Mouse (Mus musculus) hindbrain, embryonic 14.5 days (tissue): ENCODE measurements at regions not wholly inside any gene's neighbourhood (a gene's known extent, or its start where the extent isn't known, plus 50 kb on each side); places are given as distances from the start of the nearest gene placed in this dataset.

Experiments used
- ATAC-seq: fragments of 200-750 bp; cut with Nextera tagmentation; 2 replicates; pipeline ENCODE4 v1.8.0; 2017; ENCODE audit warnings: moderate number of reproducible peaks, mild to moderate bottlenecking, moderate TSS enrichment, moderate library complexity; ENCODE audit not compliant: low FRiP score
- DNase-seq: peaks from one replicate; pipeline ENCODE4 v3.0.0-alpha.2; 2015; ENCODE audit warnings: low spot score
- H3K27ac ChIP-seq: fragments of 300-500 bp; sonication (generic); 2 replicates; pipeline ENCODE4 v1.5.1; 2014; ENCODE audit warnings: mild to moderate bottlenecking, moderate library complexity
- H3K27me3 ChIP-seq: fragments of 300-500 bp; sonication (generic); 2 replicates; pipeline ENCODE4 v1.6.1; 2014; ENCODE audit warnings: mild to moderate bottlenecking, low read length, mixed read lengths; ENCODE audit not compliant: control insufficient read depth, insufficient read depth
- H3K36me3 ChIP-seq: fragments of 300-500 bp; sonication (generic); replicated peaks from 2 replicates; pipeline ENCODE4 v1.6.1; 2014; ENCODE audit not compliant: control insufficient read depth, insufficient read depth
- H3K4me1 ChIP-seq: fragments of 300-500 bp; sonication (generic); replicated peaks from 2 replicates; pipeline ENCODE4 v1.6.1; 2014; ENCODE audit warnings: antibody characterized with exemption, low read length, mixed read lengths; ENCODE audit not compliant: control insufficient read depth, insufficient read depth
- H3K4me2 ChIP-seq: fragments of 300-500 bp; sonication (generic); replicated peaks from 2 replicates; pipeline ENCODE4 v1.6.1; 2014; ENCODE audit warnings: mild to moderate bottlenecking, moderate library complexity
- H3K4me3 ChIP-seq: fragments of 300-500 bp; sonication (generic); replicated peaks from 2 replicates; pipeline ENCODE4 v1.5.1; 2014; ENCODE audit warnings: mild to moderate bottlenecking, low read length
- H3K9ac ChIP-seq: fragments of 300-500 bp; sonication (generic); 2 replicates; pipeline ENCODE4 v1.6.1; 2014
- H3K9me3 ChIP-seq: fragments of 300-500 bp; sonication (generic); 2 replicates; pipeline ENCODE4 v1.6.1; 2016; ENCODE audit warnings: low read length; ENCODE audit not compliant: control insufficient read depth
- WGBS: fragments of 180-500 bp; shearing (Covaris S2); extraction: QIAGEN DNeasy Blood & Tissue Kit; methylation state at CpG from one replicate; pipeline ENCODE4 v1.1.7; 2014; 5-methylcytosine and 5-hydroxymethylcytosine counted together

- H3K4me1 ChIP-seq, result no peaks in the 10 kb centered on the region
- no peak for DNase-seq
- no peak overlapping the region for H3K9ac ChIP-seq
- H3K27ac ChIP-seq, result no peak overlapping the region
- no peaks in the 10 kb centered on the region for H3K9me3 ChIP-seq
- 76% methylated on average over 4 of the region's 4 CpGs for WGBS
- H3K4me2 ChIP-seq, result no peak overlapping the region
- no peaks in the 10 kb centered on the region for H3K27me3 ChIP-seq
- ATAC-seq, result no peak
- H3K4me3 ChIP-seq, result no peak overlapping the region
- no peaks in the 10 kb centered on the region for H3K36me3 ChIP-seq
Observed at GRCm38 (mm10) chr10:87432306-87432705, 61.2 kb downstream of the Ascl1 start.

GRCm38 (mm10) chr10:87419940-87420385 lies 73.5 kb downstream of the Ascl1 start:
- Histone ChIP-seq H3K27me3 (no peaks in the 10 kb centered on the region), H3K9ac (peak overlapping the region; percentile 20; the same call in 1 of the 2 replicates), H3K4me1 (peaks cover 10% of the 10 kb centered on the region), H3K36me3 (no peaks in the 10 kb centered on the region), H3K27ac (peak overlapping the region; percentile 43; the same call in 1 of the 2 replicates), H3K4me2 (peak overlapping the region; percentile 17; the same call in 1 of the 2 replicates), H3K9me3 (no peaks in the 10 kb centered on the region), H3K4me3 (no peak overlapping the region)
- DNase-seq, result no peak
- 6% methylated on average over 6 of the region's 6 CpGs for WGBS
- peak; percentile 59; the same call in 1 of the 2 replicates for ATAC-seq

GRCm38 (mm10) chr10:87419245-87419939 lies 74.1 kb downstream of the Ascl1 start:
- ATAC-seq (peak; percentile 57; the same call in 1 of the 2 replicates), DNase-seq (no peak)
- H3K27ac ChIP-seq, result peak overlapping the region; percentile 43; the same call in 1 of the 2 replicates
- 16% methylated on average over 7 of the region's 7 CpGs for WGBS
- no peaks in the 10 kb centered on the region for H3K27me3 ChIP-seq
- H3K9me3 ChIP-seq, result no peaks in the 10 kb centered on the region
- H3K9ac ChIP-seq, result peak overlapping the region; percentile 20; the same call in 1 of the 2 replicates
- no peaks in the 10 kb centered on the region for H3K36me3 ChIP-seq
- H3K4me1 ChIP-seq, result peaks cover 10% of the 10 kb centered on the region
- no peak overlapping the region for H3K4me3 ChIP-seq
- H3K4me2 ChIP-seq, result peak overlapping the region; percentile 17; the same call in 1 of the 2 replicates

GRCm38 (mm10) chr10:87394296-87394921 lies 99.1 kb downstream of the Ascl1 start:
- no peak for ATAC-seq
- H3K27ac ChIP-seq, result no peak overlapping the region
- H3K9me3 ChIP-seq, result no peaks in the 10 kb centered on the region
- H3K4me1 ChIP-seq, result no peaks in the 10 kb centered on the region
- H3K36me3 ChIP-seq, result no peaks in the 10 kb centered on the region
- DNase-seq, result no peak
- H3K9ac ChIP-seq, result no peak overlapping the region
- 67% methylated on average over 15 of the region's 15 CpGs for WGBS
- H3K4me3 ChIP-seq, result no peak overlapping the region
- no peaks in the 10 kb centered on the region for H3K27me3 ChIP-seq
- H3K4me2 ChIP-seq, result no peak overlapping the region

- no peaks in the 10 kb centered on the region for H3K4me1 ChIP-seq
- H3K9me3 ChIP-seq, result no peaks in the 10 kb centered on the region
- no peak for DNase-seq
- H3K36me3 ChIP-seq, result no peaks in the 10 kb centered on the region
- H3K4me3 ChIP-seq, result no peak overlapping the region
- H3K27ac ChIP-seq, result no peak overlapping the region
- ATAC-seq, result no peak
- no peaks in the 10 kb centered on the region for H3K27me3 ChIP-seq
- no peak overlapping the region for H3K4me2 ChIP-seq
- no peak overlapping the region for H3K9ac ChIP-seq
- 49% methylated on average over 2 of the region's 2 CpGs for WGBS
Observed at GRCm38 (mm10) chr10:87389148-87389547, 104.3 kb downstream of the Ascl1 start.

- H3K9me3 ChIP-seq, result no peaks in the 10 kb centered on the region
- no peaks in the 10 kb centered on the region for H3K36me3 ChIP-seq
- H3K4me3 ChIP-seq, result no peak overlapping the region
- ATAC-seq, result no peak
- H3K4me2 ChIP-seq, result no peak overlapping the region
- H3K27me3 ChIP-seq, result no peaks in the 10 kb centered on the region
- DNase-seq, result no peak
- WGBS, result 93% methylated on average over 4 of the region's 4 CpGs
- H3K9ac ChIP-seq, result no peak overlapping the region
- no peak overlapping the region for H3K27ac ChIP-seq
- no peaks in the 10 kb centered on the region for H3K4me1 ChIP-seq
Observed at GRCm38 (mm10) chr10:87385276-87385675, 108.2 kb downstream of the Ascl1 start.

- H3K9ac ChIP-seq, result no peak overlapping the region
- H3K4me2 ChIP-seq, result no peak overlapping the region
- H3K4me1 ChIP-seq, result no peaks in the 10 kb centered on the region
- ATAC-seq (no peak), DNase-seq (no peak)
- H3K27me3 ChIP-seq, result no peaks in the 10 kb centered on the region
- no peaks in the 10 kb centered on the region for H3K36me3 ChIP-seq
- H3K9me3 ChIP-seq, result no peaks in the 10 kb centered on the region
- H3K27ac ChIP-seq, result no peak overlapping the region
- no peak overlapping the region for H3K4me3 ChIP-seq
- 63% methylated on average over 9 of the region's 9 CpGs for WGBS
Observed at GRCm38 (mm10) chr10:87384606-87385206, 108.8 kb downstream of the Ascl1 start.

GRCm38 (mm10) chr10:87351400-87352172 lies 141.9 kb downstream of the Ascl1 start:
- peak overlapping the region; percentile 26 for H3K27ac ChIP-seq
- DNase-seq, result peak; percentile 43
- peak; percentile 82 for ATAC-seq
- 0 out of 2 replicates have a peak, but pooled peaks cover 4% of the 10 kb centered on the region for H3K9me3 ChIP-seq
- no peaks in the 10 kb centered on the region for H3K36me3 ChIP-seq
- peak overlapping the region; percentile 29 for H3K9ac ChIP-seq
- H3K4me2 ChIP-seq, result peak overlapping the region; percentile 51
- no peak overlapping the region; the same call in 1 of the 2 replicates for H3K4me3 ChIP-seq
- H3K4me1 ChIP-seq, result peaks cover 15% of the 10 kb centered on the region
- H3K27me3 ChIP-seq, result no peaks in the 10 kb centered on the region
- 16% methylated on average over 19 of the region's 19 CpGs for WGBS

GRCm38 (mm10) chr10:87351079-87351399 lies 142.4 kb downstream of the Ascl1 start:
- ATAC-seq, result 0 out of 2 replicates have a peak, but pooled peaks have one; percentile 22
- Histone ChIP-seq H3K4me3 (no peak overlapping the region; the same call in 1 of the 2 replicates), H3K27ac (peak overlapping the region; percentile 26), H3K9ac (peak overlapping the region; percentile 29), H3K36me3 (no peaks in the 10 kb centered on the region), H3K27me3 (no peaks in the 10 kb centered on the region), H3K4me2 (peak overlapping the region; percentile 51), H3K4me1 (peaks cover 15% of the 10 kb centered on the region), H3K9me3 (0 out of 2 replicates have a peak, but pooled peaks cover 4% of the 10 kb centered on the region)
- WGBS, result 25% methylated on average over 8 of the region's 8 CpGs
- DNase-seq, result peak; percentile 27
